Mouse (Mus musculus) MEL (cell line): ENCODE data around the gene Kdm5b.

Experiments
- BHLHE40 ChIP-seq: IDR thresholded peaks from 2 replicates; pipeline ENCODE4 v1.6.1; 2012; ENCODE audit warnings: low read depth, mild to moderate bottlenecking, inconsistent platforms, low read length, improper control_type of control experiment, borderline replicate concordance
- CTCF ChIP-seq, 3 experiments: IDR thresholded peaks in 2 of 3; conservative IDR thresholded peaks in 1 of 3; 2 replicates each; pipeline ENCODE4 v1.5.1; 2011 to 2012; ENCODE audit warnings: low read length in 3 of 3, low read depth in 2 of 3, mild to moderate bottlenecking in 2 of 3, improper control_type of control experiment in 1 of 3, inconsistent platforms in 1 of 3, mixed read lengths in 1 of 3, moderate library complexity in 1 of 3; ENCODE audit not compliant: control insufficient read depth in 1 of 3, insufficient read depth in 1 of 3, poor library complexity in 1 of 3, severe bottlenecking in 1 of 3
- MAX ChIP-seq: IDR thresholded peaks from 2 replicates; pipeline ENCODE4 v1.6.1; 2011; ENCODE audit warnings: low read length, improper control_type of control experiment
- POLR2A ChIP-seq, 2 experiments: IDR thresholded peaks; 2 replicates each; pipeline ENCODE4 v1.6.1; 2011 to 2012; ENCODE audit warnings: low read length in 2 of 2, mild to moderate bottlenecking in 2 of 2, control low read depth in 1 of 2, improper control_type of control experiment in 1 of 2, low read depth in 1 of 2, moderate library complexity in 1 of 2; ENCODE audit not compliant: control insufficient read depth in 1 of 2, insufficient read depth in 1 of 2, poor library complexity in 1 of 2

DNA sequence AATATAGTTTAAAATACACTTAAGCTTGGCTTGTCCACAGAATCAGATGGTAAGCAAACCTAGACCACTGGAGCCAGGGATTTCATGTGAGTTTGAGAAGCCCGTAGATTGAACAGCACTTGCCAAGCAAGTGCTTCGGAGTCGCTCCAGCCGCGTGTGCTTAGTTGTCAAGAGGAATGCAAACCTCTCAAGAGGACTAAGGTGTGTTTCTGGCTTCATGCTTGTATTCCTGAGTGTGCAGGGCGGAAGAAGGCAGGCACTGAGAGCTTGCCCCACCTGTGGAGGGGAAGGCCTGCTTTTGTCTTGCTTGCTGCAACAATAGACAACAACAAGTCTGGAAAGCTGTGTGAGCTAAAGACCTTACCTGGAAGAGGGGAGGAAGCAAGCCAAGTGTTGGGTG is 83.7 kb downstream of the Kdm5b start:
- TF ChIP-seq CTCF (IDR thresholded peaks at IDR 0.05 in 2 of 3, conservative IDR thresholded peaks at IDR 0.05 in 1 of 3; ENCODE audit: control insufficient read depth in 1 of 3, insufficient read depth in 1 of 3, low read depth in 2 of 3, low read length in 3 of 3, poor library complexity in 1 of 3, severe bottlenecking in 1 of 3) (no peak), POLR2A (IDR thresholded peaks at IDR 0.05; ENCODE audit: control insufficient read depth in 1 of 2, insufficient read depth in 1 of 2, low read depth in 1 of 2, low read length in 2 of 2, poor library complexity in 1 of 2) (no peak), BHLHE40 (no peak), MAX (no peak)
